Mouse (Mus musculus): Measurements from ENCODE around the gene Zbtb7b. TPM values are rescaled to one million over a fixed set of nuclear protein-coding genes. Genes with fewer than 3 reads are reported as not detected.
A peak's percentile ranks its signal among the peaks of the same experiment; 100 is the strongest.

Gene Zbtb7b
- total RNA-seq, 2 experiments from 2014 or later: 3.3 to 3.8 TPM

DNA sequence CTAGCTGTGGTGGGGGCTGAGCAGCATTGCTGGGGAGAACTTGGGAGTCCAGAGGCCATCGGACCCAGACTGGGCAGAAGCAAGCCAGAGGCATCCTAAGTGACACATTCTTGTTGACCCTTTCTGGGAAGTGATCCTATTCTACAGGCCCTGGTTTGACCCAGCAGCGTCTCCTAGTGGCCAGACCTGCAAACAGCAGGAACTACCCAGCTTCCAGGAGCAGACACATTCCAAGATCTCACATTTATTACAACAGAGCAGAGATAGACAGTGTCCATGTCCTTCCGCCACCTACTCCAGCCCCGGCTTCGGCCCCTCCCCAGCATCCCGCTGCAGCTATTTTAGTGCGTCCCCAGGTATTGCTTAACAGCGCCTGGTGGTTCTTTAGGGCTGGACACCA is 55.2 kb downstream of the Zbtb7b start:
- peak; percentile 78 for DNase-seq
- intact Hi-C loops (cut with DNase I): no loop called here

GRCm38 (mm10) chr3:89337721-89338578 is 56.6 kb downstream of the Zbtb7b start, which contains the start of gene Efna4:
TSS of gene Efna4 (minus strand) at chr3:89338028.
- intact Hi-C loops (cut with DNase I): no loop called here
- peak; percentile 46 for DNase-seq

- no peak for DNase-seq
- intact Hi-C loops (cut with DNase I): no loop called here
Observed at GRCm38 (mm10) chr3:89337062-89337720, 57.4 kb downstream of the Zbtb7b start.

DNA sequence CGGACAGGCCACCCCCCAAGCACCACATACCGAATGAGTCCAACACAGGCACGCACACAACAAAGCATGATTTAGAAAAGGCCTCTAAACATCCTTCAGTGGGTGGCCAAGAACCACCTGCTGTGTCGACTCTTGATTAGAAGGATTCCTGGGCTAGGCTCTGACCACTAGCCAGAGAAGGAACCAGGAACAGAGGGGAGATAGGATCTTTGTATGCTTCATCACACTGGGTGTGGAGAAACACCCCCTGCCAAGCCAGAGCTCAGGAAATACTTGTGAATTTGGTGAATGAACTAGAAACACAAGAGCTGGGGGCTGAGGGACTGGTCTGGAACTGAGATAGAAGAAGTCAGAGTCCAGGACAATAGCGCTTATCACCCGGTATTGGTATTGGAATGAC is 58.0 kb downstream of the Zbtb7b start:
- no peak for DNase-seq
- intact Hi-C loops (cut with DNase I): no loop called here

DNA sequence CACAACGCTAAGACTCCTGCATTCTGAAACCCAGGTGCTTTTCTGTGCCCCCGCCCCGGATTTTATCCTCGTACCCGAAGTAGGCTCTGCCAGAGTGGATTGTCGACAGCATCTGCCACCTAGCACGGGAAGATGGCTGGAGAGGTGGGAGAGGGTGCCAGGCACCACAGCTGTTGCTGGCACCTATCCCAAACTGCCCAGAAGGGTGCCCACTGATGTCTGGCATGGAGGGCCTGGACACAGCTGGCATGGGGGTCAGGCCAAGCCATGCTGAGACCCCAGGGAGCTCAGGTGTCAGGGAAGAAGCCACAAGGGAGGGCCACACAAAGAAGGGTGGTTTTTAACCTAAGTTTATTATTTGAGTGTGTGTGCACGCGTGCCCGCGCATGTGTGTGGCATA is 61.5 kb downstream of the Zbtb7b start:
- intact Hi-C loops (cut with DNase I): no loop called here
- DNase-seq: peak; percentile 78

DNA sequence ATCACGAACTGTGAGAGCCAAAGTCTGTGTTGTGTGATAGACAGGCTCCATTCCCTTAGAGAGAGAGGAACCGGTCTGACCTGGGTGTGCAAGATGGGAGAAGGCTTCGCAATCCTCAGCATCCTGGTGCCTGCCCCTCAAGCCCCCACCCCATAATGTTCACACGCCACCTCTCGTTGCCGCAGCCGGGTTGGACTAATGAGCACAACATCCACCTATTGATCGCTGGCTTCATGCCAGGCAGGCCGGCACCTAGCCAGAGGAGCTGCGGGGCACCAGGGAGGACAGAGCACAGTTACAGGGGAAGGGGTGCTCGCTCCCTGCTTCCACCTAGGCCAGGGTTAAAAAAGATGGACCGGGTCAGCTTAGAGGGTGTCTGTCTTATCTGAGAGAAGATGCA is 62.1 kb downstream of the Zbtb7b start:
- intact Hi-C loops (cut with DNase I): no loop called here
- peak; percentile 68 for DNase-seq

GRCm38 (mm10) chr3:89332013-89332412 is 62.6 kb downstream of the Zbtb7b start:
- intact Hi-C loops (cut with DNase I): no loop called here
- no peak for DNase-seq

- intact Hi-C loops (cut with DNase I): no loop called here
- no peak for DNase-seq
Observed at GRCm38 (mm10) chr3:89331561-89331960, 63.0 kb downstream of the Zbtb7b start.

DNA sequence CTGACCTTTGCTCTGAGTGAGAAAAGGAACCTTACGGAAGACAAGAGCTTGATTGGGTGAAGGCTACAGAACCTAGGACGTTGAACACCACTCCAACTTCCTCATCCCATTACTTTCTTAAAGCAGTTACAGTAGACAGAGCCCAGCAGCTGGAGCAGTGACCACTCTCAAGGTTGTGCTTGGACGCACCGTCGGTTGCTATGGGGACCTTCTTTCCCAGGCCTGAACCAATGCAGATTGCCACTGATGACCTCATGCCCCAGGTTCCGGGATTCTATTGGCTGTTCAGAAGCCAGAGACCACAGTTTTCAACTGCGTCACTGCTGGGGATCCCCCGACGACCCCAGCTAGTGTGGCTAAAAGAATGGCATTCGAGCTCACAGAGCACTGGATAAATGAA is 63.6 kb downstream of the Zbtb7b start:
- no peak for DNase-seq
- intact Hi-C loops (cut with DNase I): no loop called here

- peak; percentile 72 for DNase-seq
- intact Hi-C loops (cut with DNase I): no loop called here
Observed at GRCm38 (mm10) chr3:89330346-89330745, 64.2 kb downstream of the Zbtb7b start.

- intact Hi-C loops (cut with DNase I): no loop called here
Observed at GRCm38 (mm10) chr3:89328623-89329022, 66.0 kb downstream of the Zbtb7b start.

More at GRCm38 (mm10) chr3:89328623-89329022, 66.0 kb downstream of the Zbtb7b start:
- no peak for DNase-seq

Other genes starting within 250 kb of the Zbtb7b start
- 10 to 100 TPM; 68.6 to 73.1 TPM for gene Hcn3, start 234.6 kb downstream of the Zbtb7b start, total RNA-seq (2021)
- 10 to 100 TPM; 53.8 to 56.6 TPM for gene Clk2, start 230.0 kb downstream of the Zbtb7b start, total RNA-seq (2021)
- 10 to 100 TPM; 85.3 to 89.7 TPM for gene Scamp3, start 217.3 kb downstream of the Zbtb7b start, total RNA-seq (2021)
- gene Fam189b, start 211.6 kb downstream of the Zbtb7b start, total RNA-seq (2021): 10 to 100 TPM; 51.4 to 56.2 TPM
- gene Gba, start 191.8 kb downstream of the Zbtb7b start, total RNA-seq (2021): 10 to 100 TPM; 61.3 to 62.2 TPM
- 100 to 1,000 TPM in 1 of 2 experiments, 10 to 100 TPM in 1; 99.0 to 109 TPM for gene Thbs3, start 179.6 kb downstream of the Zbtb7b start, total RNA-seq (2021)
- gene Mtx1, start 167.7 kb downstream of the Zbtb7b start, total RNA-seq (2021): 100 to 1,000 TPM in 1 of 2 experiments, 10 to 100 TPM in 1; 99.1 to 106 TPM
- 1 to 10 TPM; 1.0 to 2.0 TPM for gene Muc1, start 165.7 kb downstream of the Zbtb7b start, total RNA-seq (2021)
- 100 to 1,000 TPM in 1 of 2 experiments, 10 to 100 TPM in 1; 86.2 to 106 TPM for gene Krtcap2, start 148.8 kb downstream of the Zbtb7b start, total RNA-seq (2021)
- 100 to 1,000 TPM; 128 to 133 TPM for gene Trim46, start 148.5 kb downstream of the Zbtb7b start, total RNA-seq (2021)
- gene Dpm3, start 135.4 kb downstream of the Zbtb7b start, total RNA-seq (2021): 10 to 100 TPM; 54.0 to 59.7 TPM
- gene Slc50a1, start 124.2 kb downstream of the Zbtb7b start, total RNA-seq (2021): 10 to 100 TPM; 17.3 to 21.3 TPM
- 1 to 10 TPM; 5.0 to 6.4 TPM for gene Efna1, start 113.6 kb downstream of the Zbtb7b start, total RNA-seq (2021)
- 10 to 100 TPM; 64.7 to 66.2 TPM for gene Efna3, start 71.8 kb downstream of the Zbtb7b start, total RNA-seq (2021)
- gene Efna4, start 56.7 kb downstream of the Zbtb7b start, total RNA-seq (2021): 1 to 10 TPM; 5.7 to 7.4 TPM
- gene Adam15, start 44.8 kb downstream of the Zbtb7b start, total RNA-seq (2021): 10 to 100 TPM; 84.1 to 91.0 TPM
- gene Dcst2, start 32.8 kb downstream of the Zbtb7b start, total RNA-seq (2021): under 1 TPM; 0.74 to 0.92 TPM
- gene Dcst1, start 29.5 kb downstream of the Zbtb7b start, total RNA-seq (2021): under 1 TPM; 0.22 to 0.97 TPM
- 1 to 10 TPM in 1 of 2 experiments, under 1 TPM in 1; 0.54 to 4.5 TPM for gene Lenep, start 8.0 kb upstream of the Zbtb7b start, total RNA-seq (2021)
- gene Flad1, start 17.1 kb upstream of the Zbtb7b start, total RNA-seq (2021): 10 to 100 TPM; 27.6 to 28.3 TPM
- gene Cks1b, start 23.6 kb upstream of the Zbtb7b start, total RNA-seq (2021): 10 to 100 TPM; 19.6 to 22.3 TPM
- 10 to 100 TPM; 13.8 to 14.5 TPM for gene Shc1, start 23.7 kb upstream of the Zbtb7b start, total RNA-seq (2021)
- 10 to 100 TPM; 53.3 to 60.2 TPM for gene Pygo2, start 35.4 kb upstream of the Zbtb7b start, total RNA-seq (2021)
- 10 to 100 TPM; 17.1 to 17.5 TPM for gene Pbxip1, start 41.9 kb upstream of the Zbtb7b start, total RNA-seq (2021)
- 10 to 100 TPM; 43.7 to 53.4 TPM for gene Pmvk, start 59.8 kb upstream of the Zbtb7b start, total RNA-seq (2021)
- 10 to 100 TPM; 19.5 to 20.7 TPM for gene Kcnn3, start 125.4 kb upstream of the Zbtb7b start, total RNA-seq (2021)

Data from left cerebral cortex, postnatal 4 days (tissue).